Mouse (Mus musculus): ENCODE data around the gene Adamtsl4. TPM values are rescaled to one million over a fixed set of nuclear protein-coding genes. Genes with fewer than 3 reads are reported as not detected.
A peak's percentile ranks its signal among the peaks of the same experiment; 100 is the strongest.

Adamtsl4 gene
- total and polyA plus RNA-seq, 2 experiments from 2014 or later: 1.0 to 1.4 TPM

- Histone ChIP-seq H3K4me2 (ENCODE audit: low read depth, low read length, poor library complexity, severe bottlenecking) (no peak overlapping the region), H3K4me3 (ENCODE audit: low read depth, low read length) (no peak overlapping the region), H3K9me3 (ENCODE audit: low read length) (no peaks in the 10 kb centered on the region), H3K27ac (ENCODE audit: low read depth, low read length) (no peak overlapping the region), H3K27me3 (ENCODE audit: insufficient read depth, low read length) (no peaks in the 10 kb centered on the region), H3K36me3 (ENCODE audit: insufficient read depth, low read length) (no peaks in the 10 kb centered on the region), H3K9ac (replicated peaks; ENCODE audit: low read length, poor library complexity, severe bottlenecking) (no peak overlapping the region), H3K4me1 (ENCODE audit: insufficient read depth, low read length) (peaks cover 5% of the 10 kb centered on the region; the same call in 1 of the 2 replicates)
- ATAC-seq (ENCODE audit: low FRiP score) (no peak), DNase-seq (ENCODE audit: low spot score) (no peak)
- TF ChIP-seq CTCF (IDR thresholded peaks at IDR 0.05): no peak
- WGBS: 44% methylated on average over 2 of the region's 2 CpGs
Observed at GRCm38 (mm10) chr3:95689940-95690339, 2.2 kb upstream of the Adamtsl4 start.

GRCm38 (mm10) chr3:95689171-95689915, 1.6 kb upstream of the Adamtsl4 start:
- H3K27me3 ChIP-seq (ENCODE audit: insufficient read depth, low read length): no peaks in the 10 kb centered on the region
- H3K9me3 ChIP-seq (ENCODE audit: low read length): no peaks in the 10 kb centered on the region
- no peak overlapping the region for H3K4me3 ChIP-seq (ENCODE audit: low read depth, low read length)
- DNase-seq (ENCODE audit: low spot score): no peak
- no peak overlapping the region for H3K9ac ChIP-seq (replicated peaks; ENCODE audit: low read length, poor library complexity, severe bottlenecking)
- no peak overlapping the region for H3K4me2 ChIP-seq (ENCODE audit: low read depth, low read length, poor library complexity, severe bottlenecking)
- no peaks in the 10 kb centered on the region for H3K36me3 ChIP-seq (ENCODE audit: insufficient read depth, low read length)
- no peak overlapping the region for H3K27ac ChIP-seq (ENCODE audit: low read depth, low read length)
- TF ChIP-seq CTCF (IDR thresholded peaks at IDR 0.05): peak; percentile 24; the same call in 1 of the 2 replicates
- WGBS: 36% methylated on average over 11 of the region's 11 CpGs
- peaks cover 5% of the 10 kb centered on the region; the same call in 1 of the 2 replicates for H3K4me1 ChIP-seq (ENCODE audit: insufficient read depth, low read length)
- no peak for ATAC-seq (ENCODE audit: low FRiP score)

GRCm38 (mm10) chr3:95687168-95687523, 571 bp downstream of the Adamtsl4 start:
- no peaks in the 10 kb centered on the region for H3K36me3 ChIP-seq (ENCODE audit: insufficient read depth, low read length)
- ATAC-seq (ENCODE audit: low FRiP score) (peak; percentile 29; the same call in 1 of the 2 replicates), DNase-seq (ENCODE audit: low spot score) (no peak)
- H3K4me1 ChIP-seq (ENCODE audit: insufficient read depth, low read length): peaks cover 5% of the 10 kb centered on the region; the same call in 1 of the 2 replicates
- no peak overlapping the region for H3K27ac ChIP-seq (ENCODE audit: low read depth, low read length)
- WGBS: 20% methylated on average over 4 of the region's 4 CpGs
- H3K4me3 ChIP-seq (ENCODE audit: low read depth, low read length): peak overlapping the region; percentile 42
- peak overlapping the region; percentile 92 for H3K4me2 ChIP-seq (ENCODE audit: low read depth, low read length, poor library complexity, severe bottlenecking)
- peak overlapping the region; percentile 42; the same call in 1 of the 2 replicates for H3K9ac ChIP-seq (replicated peaks; ENCODE audit: low read length, poor library complexity, severe bottlenecking)
- H3K27me3 ChIP-seq (ENCODE audit: insufficient read depth, low read length): no peaks in the 10 kb centered on the region
- no peak for TF ChIP-seq CTCF (IDR thresholded peaks at IDR 0.05)
- H3K9me3 ChIP-seq (ENCODE audit: low read length): no peaks in the 10 kb centered on the region

GRCm38 (mm10) chr3:95686492-95687167, 1.1 kb downstream of the Adamtsl4 start:
- DNase-seq (ENCODE audit: low spot score) (no peak), ATAC-seq (ENCODE audit: low FRiP score) (no peak)
- H3K4me3 ChIP-seq (ENCODE audit: low read depth, low read length): no peak overlapping the region

GRCm38 (mm10) chr3:95685701-95686100, 2.0 kb downstream of the Adamtsl4 start:
- no peak overlapping the region for H3K9ac ChIP-seq (replicated peaks; ENCODE audit: low read length, poor library complexity, severe bottlenecking)
- ATAC-seq (ENCODE audit: low FRiP score) (no peak), DNase-seq (ENCODE audit: low spot score) (no peak)
- H3K27ac ChIP-seq (ENCODE audit: low read depth, low read length): no peak overlapping the region
- no peak overlapping the region for H3K4me3 ChIP-seq (ENCODE audit: low read depth, low read length)
- H3K4me1 ChIP-seq (ENCODE audit: insufficient read depth, low read length): peaks cover 5% of the 10 kb centered on the region; the same call in 1 of the 2 replicates
- no peak for TF ChIP-seq CTCF (IDR thresholded peaks at IDR 0.05)
- no peak overlapping the region for H3K4me2 ChIP-seq (ENCODE audit: low read depth, low read length, poor library complexity, severe bottlenecking)
- H3K36me3 ChIP-seq (ENCODE audit: insufficient read depth, low read length): no peaks in the 10 kb centered on the region
- no peaks in the 10 kb centered on the region for H3K9me3 ChIP-seq (ENCODE audit: low read length)
- H3K27me3 ChIP-seq (ENCODE audit: insufficient read depth, low read length): no peaks in the 10 kb centered on the region
- WGBS: 67% methylated on average over 2 of the region's 2 CpGs

More at GRCm38 (mm10) chr3:95686492-95687167, 1.1 kb downstream of the Adamtsl4 start:
- WGBS: 53% methylated on average over 9 of the region's 10 CpGs
- TF ChIP-seq CTCF (IDR thresholded peaks at IDR 0.05): no peak
- Histone ChIP-seq H3K4me1 (ENCODE audit: insufficient read depth, low read length) (peaks cover 5% of the 10 kb centered on the region; the same call in 1 of the 2 replicates), H3K4me2 (ENCODE audit: low read depth, low read length, poor library complexity, severe bottlenecking) (peak overlapping the region; percentile 92; the same call in 1 of the 2 replicates), H3K27ac (ENCODE audit: low read depth, low read length) (no peak overlapping the region), H3K27me3 (ENCODE audit: insufficient read depth, low read length) (no peaks in the 10 kb centered on the region), H3K36me3 (ENCODE audit: insufficient read depth, low read length) (no peaks in the 10 kb centered on the region), H3K9ac (replicated peaks; ENCODE audit: low read length, poor library complexity, severe bottlenecking) (no peak overlapping the region), H3K9me3 (ENCODE audit: low read length) (no peaks in the 10 kb centered on the region)

GRCm38 (mm10) chr3:95685301-95685700, 2.4 kb downstream of the Adamtsl4 start:
- H3K4me1 ChIP-seq (ENCODE audit: insufficient read depth, low read length): peaks cover 5% of the 10 kb centered on the region; the same call in 1 of the 2 replicates
- H3K9me3 ChIP-seq (ENCODE audit: low read length): no peaks in the 10 kb centered on the region
- no peak overlapping the region for H3K9ac ChIP-seq (replicated peaks; ENCODE audit: low read length, poor library complexity, severe bottlenecking)
- WGBS: 85% methylated on average over 4 of the region's 4 CpGs
- no peak overlapping the region for H3K4me2 ChIP-seq (ENCODE audit: low read depth, low read length, poor library complexity, severe bottlenecking)
- H3K27ac ChIP-seq (ENCODE audit: low read depth, low read length): no peak overlapping the region
- no peaks in the 10 kb centered on the region for H3K36me3 ChIP-seq (ENCODE audit: insufficient read depth, low read length)
- DNase-seq (ENCODE audit: low spot score) (no peak), ATAC-seq (ENCODE audit: low FRiP score) (no peak)
- TF ChIP-seq CTCF (IDR thresholded peaks at IDR 0.05): no peak
- H3K27me3 ChIP-seq (ENCODE audit: insufficient read depth, low read length): no peaks in the 10 kb centered on the region
- no peak overlapping the region for H3K4me3 ChIP-seq (ENCODE audit: low read depth, low read length)

All from midbrain, postnatal 0 days (tissue).